Mouse (Mus musculus) intestine, postnatal 0 days (tissue): ENCODE results near the gene Ppid. TPM values are rescaled to one million over a fixed set of nuclear protein-coding genes. Genes with fewer than 3 reads are reported as not detected.

Experiments used
- ATAC-seq: fragments of 200-750 bp; cut with Nextera tagmentation; 2 replicates; pipeline ENCODE4 v1.8.0; 2017; ENCODE audit warnings: mild to moderate bottlenecking, moderate TSS enrichment, moderate library complexity
- H3K27ac ChIP-seq: fragments of 300-500 bp; sonication (generic); 2 replicates; pipeline ENCODE4 v1.5.1; 2014; ENCODE audit warnings: mild to moderate bottlenecking, low read depth, low read length, moderate library complexity
- H3K27me3 ChIP-seq: fragments of 300-500 bp; sonication (generic); replicated peaks from 2 replicates; pipeline ENCODE4 v1.6.1; 2014; ENCODE audit warnings: low read length, mixed read lengths; ENCODE audit not compliant: control insufficient read depth, insufficient read depth
- H3K36me3 ChIP-seq: fragments of 300-500 bp; sonication (generic); 2 replicates; pipeline ENCODE4 v1.6.1; 2014; ENCODE audit warnings: mild to moderate bottlenecking, moderate library complexity; ENCODE audit not compliant: control insufficient read depth, insufficient read depth
- H3K4me1 ChIP-seq: fragments of 300-500 bp; sonication (generic); replicated peaks from 2 replicates; pipeline ENCODE4 v1.6.1; 2014; ENCODE audit warnings: antibody characterized with exemption, low read length, mixed read lengths; ENCODE audit not compliant: control insufficient read depth, insufficient read depth
- H3K4me2 ChIP-seq: fragments of 300-500 bp; sonication (generic); replicated peaks from 2 replicates; pipeline ENCODE4 v1.6.1; 2014; ENCODE audit warnings: low read depth, mild to moderate bottlenecking, moderate library complexity
- H3K4me3 ChIP-seq: fragments of 300-500 bp; sonication (generic); 2 replicates; pipeline ENCODE4 v1.5.1; 2014; ENCODE audit warnings: low read depth, low read length
- H3K9ac ChIP-seq: fragments of 300-500 bp; sonication (generic); 2 replicates; pipeline ENCODE4 v1.6.1; 2014; ENCODE audit warnings: mild to moderate bottlenecking, low read depth, low read length
- H3K9me3 ChIP-seq: fragments of 300-500 bp; sonication (generic); 2 replicates; pipeline ENCODE4 v1.6.1; 2016; ENCODE audit warnings: mixed run types; ENCODE audit not compliant: control insufficient read depth
- CTCF ChIP-seq: sonication (generic); IDR thresholded peaks from 2 replicates; pipeline ENCODE4 v1.5.1; 2016; ENCODE audit warnings: low read depth, mild to moderate bottlenecking, control low read depth, antibody characterized with exemption, moderate library complexity
- WGBS: fragments of 180-500 bp; shearing (Covaris S2); extraction: QIAGEN DNeasy Blood & Tissue Kit; methylation state at CpG from one replicate; pipeline ENCODE4 v1.1.7; 2014; 5-methylcytosine and 5-hydroxymethylcytosine counted together
- polyA plus RNA-seq: library from polyadenylated mRNA; unstranded; fragments of >200 nt; fragmentation: Nextera tagmentation; extraction: Ambion mirVana; gene quantifications from 2 replicates; pipeline ENCODE4 v1.2.1, GENCODE M21; 2015

Ppid gene
- polyA plus RNA-seq, 1 experiment from 2014 or later: 30.7 TPM

DNA sequence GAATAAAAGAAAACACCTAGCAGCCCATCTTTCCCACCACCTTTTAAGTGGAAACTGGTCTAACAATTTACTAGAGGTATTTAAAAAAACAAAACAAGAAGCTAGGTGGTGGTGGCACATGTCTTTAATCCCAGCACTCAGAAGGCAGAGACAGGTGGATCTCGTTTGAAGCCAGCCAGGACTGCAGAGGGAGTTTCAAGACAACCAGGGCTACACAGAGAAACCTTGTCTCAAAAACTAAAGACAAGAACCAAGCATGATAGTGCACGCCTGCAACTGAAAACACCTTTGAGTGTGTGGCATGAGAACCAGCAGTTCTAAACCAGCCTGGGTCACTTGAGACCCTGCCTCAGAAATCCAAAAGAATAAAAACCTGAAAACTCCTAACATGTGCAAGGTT, 27.6 kb upstream of the Ppid start:
- no peaks in the 10 kb centered on the region for H3K9me3 ChIP-seq
- WGBS: 86% methylated on average over 2 of the region's 2 CpGs
- no peak for TF ChIP-seq CTCF
- H3K4me3 ChIP-seq: no peak overlapping the region
- H3K9ac ChIP-seq: no peak overlapping the region
- ATAC-seq: no peak
- H3K36me3 ChIP-seq: no peaks in the 10 kb centered on the region
- H3K4me1 ChIP-seq: peaks cover 4% of the 10 kb centered on the region; the same call in 1 of the 2 replicates
- H3K27me3 ChIP-seq: no peaks in the 10 kb centered on the region
- H3K4me2 ChIP-seq: no peak overlapping the region
- H3K27ac ChIP-seq: no peak overlapping the region

DNA sequence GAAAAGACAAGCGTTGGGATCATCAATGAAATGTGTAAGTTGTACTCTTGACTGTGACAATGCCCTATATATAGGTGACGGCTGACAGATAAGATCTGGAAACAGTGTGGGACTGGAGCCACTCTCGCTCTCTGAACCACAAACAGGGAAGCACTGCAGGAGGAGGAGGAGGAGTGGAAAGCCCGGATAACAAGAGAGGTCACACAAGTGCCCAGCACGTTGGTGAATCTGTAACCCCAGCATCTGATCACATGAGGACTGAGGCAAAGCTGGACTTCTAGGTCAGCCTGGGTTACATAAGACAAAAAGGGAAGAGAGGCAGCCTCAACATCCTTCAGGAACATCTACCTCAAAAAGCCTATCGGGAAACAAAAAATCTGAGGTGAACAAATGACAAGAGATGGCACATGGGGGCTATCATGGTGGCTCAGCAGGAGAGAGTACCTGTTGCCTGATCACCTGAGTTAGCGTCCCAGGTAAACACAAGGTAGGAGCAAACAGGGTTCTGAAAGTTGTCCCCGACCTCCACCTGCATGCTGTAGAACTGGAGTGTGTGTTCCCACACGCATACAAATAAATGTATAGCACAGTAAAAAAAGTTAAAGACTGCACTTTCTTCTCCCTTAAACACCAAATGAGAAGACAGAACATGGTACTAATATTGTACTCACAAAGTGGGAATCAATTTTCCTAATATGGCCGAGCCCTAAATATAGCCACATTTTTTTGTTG, 26.1 kb upstream of the Ppid start:
- Histone ChIP-seq H3K27me3 (no peaks in the 10 kb centered on the region), H3K9me3 (no peaks in the 10 kb centered on the region), H3K4me1 (no peaks in the 10 kb centered on the region), H3K4me3 (no peak overlapping the region), H3K36me3 (no peaks in the 10 kb centered on the region), H3K9ac (no peak overlapping the region), H3K27ac (no peak overlapping the region), H3K4me2 (no peak overlapping the region)
- WGBS: 65% methylated on average over 10 of the region's 10 CpGs
- TF ChIP-seq CTCF: no peak
- ATAC-seq: no peak

DNA sequence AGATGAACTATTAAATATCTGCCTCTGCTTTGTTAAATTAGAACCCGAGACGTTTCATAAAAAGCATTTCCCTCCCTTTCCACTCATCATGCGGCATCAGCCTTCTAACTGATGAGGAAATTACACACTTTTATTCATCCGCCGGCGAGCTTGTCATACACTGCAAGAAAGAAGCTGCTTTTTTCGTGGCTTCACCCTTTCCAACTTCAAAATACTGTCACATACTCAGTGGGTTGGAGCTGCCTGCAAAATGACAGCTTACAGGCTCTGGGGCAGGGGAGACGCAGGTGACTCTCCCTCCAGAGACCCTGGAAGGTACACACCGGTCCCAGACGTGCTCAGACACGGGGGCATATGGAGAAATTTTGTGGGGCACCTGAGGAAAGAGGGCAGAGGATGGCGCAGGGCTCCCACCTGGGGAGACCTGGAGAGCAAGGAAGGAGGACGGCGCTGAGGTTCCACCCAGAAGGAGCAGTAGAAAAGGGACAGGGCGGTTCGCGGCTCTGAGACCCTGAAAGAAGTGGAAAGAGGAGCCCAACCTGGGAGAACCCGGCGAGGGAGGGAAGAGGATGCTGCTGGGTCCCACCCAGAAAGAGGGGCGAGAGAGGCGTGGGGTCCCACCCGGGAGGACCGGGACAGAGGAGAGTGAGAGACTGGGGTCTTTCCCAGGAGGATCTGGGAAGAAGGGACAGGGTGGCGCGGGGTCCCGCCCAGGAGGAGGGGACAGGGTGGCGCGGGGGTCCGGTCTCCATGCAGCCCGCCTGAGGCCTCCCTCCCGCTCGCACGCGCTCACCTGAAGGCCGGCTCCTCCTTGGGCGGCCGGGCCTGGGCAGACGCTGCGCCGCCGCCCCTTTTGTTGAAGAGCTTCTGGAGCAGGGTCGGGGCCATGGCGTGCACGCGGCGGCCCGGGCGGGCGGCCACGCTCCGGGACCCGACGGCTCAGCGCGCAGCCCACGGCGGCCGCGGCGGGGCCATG, 24.1 kb upstream of the Ppid start:
- H3K36me3 ChIP-seq: no peaks in the 10 kb centered on the region
- no peaks in the 10 kb centered on the region for H3K27me3 ChIP-seq
- H3K4me1 ChIP-seq: no peaks in the 10 kb centered on the region
- no peaks in the 10 kb centered on the region for H3K9me3 ChIP-seq
- H3K27ac ChIP-seq: peak overlapping the region; percentile 73
- peak overlapping the region; percentile 95 for H3K4me2 ChIP-seq
- peak overlapping the region; percentile 73 for H3K9ac ChIP-seq
- no peak; the same call in 1 of the 2 replicates for ATAC-seq
- 2% methylated on average over 55 of the region's 60 CpGs for WGBS
- no peak for TF ChIP-seq CTCF
- peak overlapping the region; percentile 82 for H3K4me3 ChIP-seq

- H3K9me3 ChIP-seq: no peaks in the 10 kb centered on the region
- H3K4me1 ChIP-seq: no peaks in the 10 kb centered on the region
- no peak for TF ChIP-seq CTCF
- H3K4me3 ChIP-seq: peak within 1 kb of the TSS; percentile 82
- H3K9ac ChIP-seq: peak within 1 kb of the TSS; percentile 73
- H3K36me3 ChIP-seq: no peaks in the 10 kb centered on the region
- peak; percentile 93 for ATAC-seq
- H3K4me2 ChIP-seq: peak within 1 kb of the TSS; percentile 95
- H3K27ac ChIP-seq: peak within 1 kb of the TSS; percentile 73
- 1% methylated on average over 49 of the region's 55 CpGs for WGBS
- no peaks in the 10 kb centered on the region for H3K27me3 ChIP-seq
Measured at GRCm38 (mm10) chr3:79567703-79568362, 23.3 kb upstream of the Ppid start, which contains the start of gene Fnip2. TSS of gene Fnip2 (minus strand) at chr3:79567796.

- peak; percentile 25; the same call in 1 of the 2 replicates for TF ChIP-seq CTCF
- Histone ChIP-seq H3K9ac (no peak overlapping the region), H3K4me3 (no peak overlapping the region), H3K27ac (no peak overlapping the region), H3K27me3 (no peaks in the 10 kb centered on the region), H3K9me3 (no peaks in the 10 kb centered on the region), H3K4me2 (peak overlapping the region; percentile 95), H3K4me1 (no peaks in the 10 kb centered on the region), H3K36me3 (no peaks in the 10 kb centered on the region)
- ATAC-seq: no peak
- 88% methylated on average over 16 of the region's 16 CpGs for WGBS
Measured at GRCm38 (mm10) chr3:79568629-79569350, 22.4 kb upstream of the Ppid start.
